Mouse (Mus musculus) megakaryocyte, embryonic 14.5 days (primary cell): ENCODE results near the gene F8. TPM values are rescaled to one million over a fixed set of nuclear protein-coding genes. Genes with fewer than 3 reads are reported as not detected.

Experiments used
- H3K27me3 ChIP-seq: replicated peaks from 2 replicates; pipeline ENCODE3; 2012; ENCODE audit warnings: inconsistent platforms
- H3K36me3 ChIP-seq: replicated peaks from 2 replicates; pipeline ENCODE3; 2012; ENCODE audit warnings: low read length, inconsistent platforms, mixed read lengths
- H3K4me1 ChIP-seq: 2 replicates; pipeline ENCODE4 v1.6.1; 2012; ENCODE audit warnings: inconsistent platforms
- H3K4me3 ChIP-seq: replicated peaks from 2 replicates; pipeline ENCODE3; 2012; ENCODE audit warnings: moderate library complexity, mild to moderate bottlenecking, inconsistent platforms
- H3K9me3 ChIP-seq: 2 replicates; pipeline ENCODE4 v1.6.1; 2012; ENCODE audit warnings: inconsistent platforms
- FLI1 ChIP-seq: IDR thresholded peaks from 2 replicates; pipeline ENCODE4 v1.6.1; 2012; ENCODE audit warnings: low read length, inconsistent platforms, mixed read lengths
- GATA1 ChIP-seq: IDR thresholded peaks from 3 replicates; pipeline ENCODE4 v1.6.1; 2012; ENCODE audit warnings: mixed read lengths, low read length, inconsistent platforms, borderline replicate concordance
- polyA plus RNA-seq: library from polyadenylated mRNA; stranded (reverse); fragments of >175 nt; gene quantifications from 2 replicates; pipeline ENCODE4 v1.2.3, GENCODE M21; 2012; ENCODE audit warnings: low replicate concordance; ENCODE audit not compliant: insufficient read depth

The F8 gene
- polyA plus RNA-seq = not detected in 2 replicates

- H3K36me3 ChIP-seq = peaks cover 5% of the 10 kb centered on the region
- TF ChIP-seq GATA1 (no peak), FLI1 (no peak)
- H3K27me3 ChIP-seq = peaks cover 2% of the 10 kb centered on the region
- H3K4me1 ChIP-seq = peaks cover 2% of the 10 kb centered on the region; the same call in 1 of the 2 replicates
- peak within 1 kb of the TSS; percentile 93 for H3K4me3 ChIP-seq
- H3K9me3 ChIP-seq = no peaks in the 10 kb centered on the region
Observed at GRCm38 (mm10) chrX:75382195-75382771, at the start of gene F8, which contains the start of gene Fundc2. Gene F8 (minus strand): TSS chrX:75382615. Gene Fundc2 (plus strand): TSS chrX:75382399.

- Histone ChIP-seq H3K9me3 (peaks cover 5% of the 10 kb centered on the region; the same call in 1 of the 2 replicates), H3K4me1 (peaks cover 4% of the 10 kb centered on the region; the same call in 1 of the 2 replicates), H3K27me3 (peaks cover 11% of the 10 kb centered on the region), H3K4me3 (peak within 1 kb of the TSS; percentile 94), H3K36me3 (peaks cover 11% of the 10 kb centered on the region)
- TF ChIP-seq GATA1 = no peak
Observed at GRCm38 (mm10) chrX:75415936-75416785, 33.7 kb upstream of the F8 start, which contains the start of the genes Cmc4, Mtcp1 and Brcc3. Gene Cmc4 (minus strand): TSS chrX:75416584. Gene Mtcp1 (minus strand): TSS chrX:75416588. Gene Brcc3 (plus strand): TSS chrX:75416628.

- Histone ChIP-seq H3K4me3 (no peak overlapping the region), H3K27me3 (no peaks in the 10 kb centered on the region), H3K9me3 (no peaks in the 10 kb centered on the region), H3K36me3 (peaks cover 28% of the 10 kb centered on the region), H3K4me1 (no peaks in the 10 kb centered on the region; the same call in 1 of the 2 replicates)
- TF ChIP-seq FLI1 (no peak), GATA1 (no peak)
Observed at GRCm38 (mm10) chrX:75409711-75410110, 27.3 kb upstream of the F8 start.

DNA sequence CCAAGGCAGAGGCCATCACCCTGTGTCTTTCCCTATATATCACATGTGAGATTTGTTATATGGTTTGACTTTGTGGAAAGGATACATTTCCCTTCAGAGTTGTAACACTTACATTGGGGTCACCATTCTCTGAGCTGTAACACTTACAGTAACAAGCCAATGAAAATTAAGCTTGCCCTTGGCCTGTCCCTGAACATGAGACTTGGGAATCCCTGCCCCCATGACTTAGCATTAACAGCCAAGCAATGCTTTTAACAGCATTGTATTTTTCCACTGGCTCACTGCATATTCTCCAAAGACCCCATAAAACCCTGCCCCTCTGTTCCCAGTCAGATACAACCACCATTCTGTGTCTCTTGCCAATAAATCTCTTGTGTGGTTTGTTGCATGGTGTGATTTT is 20.9 kb upstream of the F8 start:
- peaks cover 23% of the 10 kb centered on the region for H3K4me1 ChIP-seq
- peaks cover 26% of the 10 kb centered on the region for H3K36me3 ChIP-seq
- no peak for TF ChIP-seq FLI1
- no peak for TF ChIP-seq GATA1
- no peak overlapping the region for H3K4me3 ChIP-seq
- H3K27me3 ChIP-seq = no peaks in the 10 kb centered on the region
- peaks cover 5% of the 10 kb centered on the region; the same call in 1 of the 2 replicates for H3K9me3 ChIP-seq

GRCm38 (mm10) chrX:75402668-75403067 is 20.3 kb upstream of the F8 start:
- H3K9me3 ChIP-seq = peaks cover 5% of the 10 kb centered on the region; the same call in 1 of the 2 replicates
- no peak overlapping the region for H3K4me3 ChIP-seq
- TF ChIP-seq FLI1 (no peak), GATA1 (peak; percentile 52; the same call in 1 of the 3 replicates)
- no peaks in the 10 kb centered on the region for H3K27me3 ChIP-seq
- peaks cover 23% of the 10 kb centered on the region for H3K4me1 ChIP-seq
- H3K36me3 ChIP-seq = peaks cover 27% of the 10 kb centered on the region

DNA sequence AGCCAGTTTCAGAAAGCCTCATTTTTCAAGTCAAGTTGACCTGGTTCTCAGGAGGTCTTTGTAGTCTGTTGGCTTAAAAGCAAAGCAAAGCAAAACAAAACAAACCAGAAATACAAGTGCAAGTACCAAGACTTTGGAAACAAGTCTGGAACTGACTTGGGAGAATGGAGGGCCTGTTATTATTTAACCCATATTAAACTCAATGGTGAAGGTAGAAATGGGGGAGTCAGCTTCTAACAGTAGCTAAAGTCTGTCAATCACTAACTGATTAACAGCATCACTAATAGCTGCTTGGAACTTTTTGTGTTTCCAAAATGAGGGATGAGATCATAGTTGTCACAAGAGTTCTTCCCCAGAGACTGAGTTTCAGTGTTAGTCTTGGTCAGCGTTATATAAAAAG is 17.1 kb upstream of the F8 start:
- TF ChIP-seq GATA1 = no peak
- TF ChIP-seq FLI1 = no peak
- H3K9me3 ChIP-seq = peaks cover 5% of the 10 kb centered on the region; the same call in 1 of the 2 replicates
- H3K27me3 ChIP-seq = no peaks in the 10 kb centered on the region
- H3K4me3 ChIP-seq = no peak overlapping the region
- H3K4me1 ChIP-seq = peaks cover 23% of the 10 kb centered on the region
- H3K36me3 ChIP-seq = peaks cover 44% of the 10 kb centered on the region

DNA sequence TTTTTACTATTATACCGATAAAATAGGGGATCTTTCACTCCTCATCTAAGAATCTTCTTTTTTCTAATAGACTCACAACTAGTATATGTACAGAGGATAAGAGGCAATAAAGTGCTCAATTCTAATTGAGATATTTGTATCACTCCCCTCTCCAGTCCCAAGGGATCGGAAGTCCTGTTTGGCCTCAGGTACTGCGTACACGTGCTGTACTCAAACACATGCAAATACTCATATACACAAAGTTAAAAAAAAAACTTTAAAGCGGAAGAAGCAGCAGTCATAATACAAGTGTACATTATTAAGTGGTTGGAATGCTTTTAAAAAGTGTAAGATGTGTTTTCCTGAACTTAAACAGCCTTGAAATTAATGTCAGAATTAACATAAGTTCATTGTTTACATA is 716 bp downstream of the F8 start:
- H3K9me3 ChIP-seq = no peaks in the 10 kb centered on the region
- peaks cover 2% of the 10 kb centered on the region for H3K27me3 ChIP-seq
- no peaks in the 10 kb centered on the region for H3K36me3 ChIP-seq
- H3K4me1 ChIP-seq = peaks cover 5% of the 10 kb centered on the region; the same call in 1 of the 2 replicates
- no peak for TF ChIP-seq FLI1
- TF ChIP-seq GATA1 = no peak
- H3K4me3 ChIP-seq = peak overlapping the region; percentile 93

DNA sequence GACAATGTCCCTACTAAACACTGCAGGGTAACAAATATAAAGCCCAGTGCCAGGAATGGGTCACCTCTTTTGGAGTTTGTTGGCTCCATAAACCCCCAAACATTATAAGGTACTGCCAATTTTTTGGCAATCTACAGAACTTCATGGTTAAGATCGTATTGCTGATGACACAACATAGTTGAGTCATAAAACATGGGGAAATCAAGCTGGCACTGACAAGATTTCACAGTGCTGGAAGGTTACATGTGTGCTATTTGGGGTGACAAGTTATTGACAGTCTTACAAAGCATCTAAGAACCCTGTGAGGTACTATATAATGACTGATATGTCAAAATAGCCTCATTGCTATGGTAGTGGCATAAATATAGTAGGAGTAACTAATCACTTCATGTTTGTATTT is 1.2 kb downstream of the F8 start:
- Histone ChIP-seq H3K4me1 (peaks cover 8% of the 10 kb centered on the region; the same call in 1 of the 2 replicates), H3K27me3 (peaks cover 2% of the 10 kb centered on the region), H3K9me3 (no peaks in the 10 kb centered on the region), H3K36me3 (no peaks in the 10 kb centered on the region), H3K4me3 (no peak overlapping the region)
- TF ChIP-seq GATA1 (no peak), FLI1 (no peak)

GRCm38 (mm10) chrX:75376815-75377214 is 5.6 kb downstream of the F8 start:
- peaks cover 5% of the 10 kb centered on the region; the same call in 1 of the 2 replicates for H3K4me1 ChIP-seq
- no peaks in the 10 kb centered on the region for H3K9me3 ChIP-seq
- TF ChIP-seq FLI1 = no peak
- TF ChIP-seq GATA1 = no peak
- H3K4me3 ChIP-seq = no peak overlapping the region
- no peaks in the 10 kb centered on the region for H3K36me3 ChIP-seq
- no peaks in the 10 kb centered on the region for H3K27me3 ChIP-seq
